Mouse (Mus musculus): ENCODE measurements around the gene Arid1b. TPM values are rescaled to one million over a fixed set of nuclear protein-coding genes. Genes with fewer than 3 reads are reported as not detected.

The Arid1b gene
- polyA plus RNA-seq, 1 experiment from 2014 or later: 7.2 TPM

GRCm38 (mm10) chr17:5273685-5274084 lies 279.6 kb downstream of the Arid1b start:
- ATAC-seq: peak; percentile 61; the same call in 1 of the 2 replicates
- H3K4me3 ChIP-seq (ENCODE audit: low read depth, low read length): no peak overlapping the region
- peak; percentile 70 for DNase-seq (ENCODE audit: low spot score)
- H3K36me3 ChIP-seq (ENCODE audit: insufficient read depth, low read length): 0 out of 2 replicates have a peak, but pooled peaks cover 4% of the 10 kb centered on the region
- WGBS: 63% methylated on average over 3 of the region's 3 CpGs
- no peaks in the 10 kb centered on the region for H3K4me1 ChIP-seq (ENCODE audit: insufficient read depth, low read depth, low read length)
- no peaks in the 10 kb centered on the region for H3K9me3 ChIP-seq (ENCODE audit: low read length)
- H3K27ac ChIP-seq (ENCODE audit: low read length): no peak overlapping the region
- TF ChIP-seq EP300 (IDR thresholded peaks at IDR 0.05) (peak; percentile 40; the same call in 1 of the 2 replicates), CTCF (IDR thresholded peaks at IDR 0.05) (no peak)
- H3K9ac ChIP-seq (replicated peaks; ENCODE audit: low read depth): no peak overlapping the region
- no peaks in the 10 kb centered on the region for H3K27me3 ChIP-seq (replicated peaks; ENCODE audit: insufficient read depth, low read length)
- no peak overlapping the region for H3K4me2 ChIP-seq (replicated peaks; ENCODE audit: low read depth, low read length)

- DNase-seq (ENCODE audit: low spot score) (no peak), ATAC-seq (no peak)
- Histone ChIP-seq H3K9ac (replicated peaks; ENCODE audit: low read depth) (no peak overlapping the region), H3K27ac (ENCODE audit: low read length) (no peak overlapping the region), H3K36me3 (ENCODE audit: insufficient read depth, low read length) (0 out of 2 replicates have a peak, but pooled peaks cover 4% of the 10 kb centered on the region), H3K9me3 (ENCODE audit: low read length) (no peaks in the 10 kb centered on the region), H3K27me3 (replicated peaks; ENCODE audit: insufficient read depth, low read length) (no peaks in the 10 kb centered on the region), H3K4me1 (ENCODE audit: insufficient read depth, low read depth, low read length) (no peaks in the 10 kb centered on the region), H3K4me3 (ENCODE audit: low read depth, low read length) (no peak overlapping the region), H3K4me2 (replicated peaks; ENCODE audit: low read depth, low read length) (no peak overlapping the region)
- WGBS: 73% methylated on average over 3 of the region's 3 CpGs
- TF ChIP-seq CTCF (IDR thresholded peaks at IDR 0.05) (no peak), EP300 (IDR thresholded peaks at IDR 0.05) (no peak)
These were observed 280.3 kb downstream of the Arid1b start for GRCm38 (mm10) chr17:5274429-5274828.

GRCm38 (mm10) chr17:5275749-5276148 lies 281.6 kb downstream of the Arid1b start:
- no peaks in the 10 kb centered on the region for H3K9me3 ChIP-seq (ENCODE audit: low read length)
- no peak overlapping the region for H3K27ac ChIP-seq (ENCODE audit: low read length)
- no peak overlapping the region for H3K4me2 ChIP-seq (replicated peaks; ENCODE audit: low read depth, low read length)
- no peak for DNase-seq (ENCODE audit: low spot score)
- H3K4me3 ChIP-seq (ENCODE audit: low read depth, low read length): no peak overlapping the region
- TF ChIP-seq EP300 (IDR thresholded peaks at IDR 0.05) (no peak), CTCF (IDR thresholded peaks at IDR 0.05) (no peak)
- H3K4me1 ChIP-seq (ENCODE audit: insufficient read depth, low read depth, low read length): no peaks in the 10 kb centered on the region
- 90% methylated on average over 6 of the region's 6 CpGs for WGBS
- H3K9ac ChIP-seq (replicated peaks; ENCODE audit: low read depth): no peak overlapping the region
- no peaks in the 10 kb centered on the region for H3K27me3 ChIP-seq (replicated peaks; ENCODE audit: insufficient read depth, low read length)
- no peak for ATAC-seq
- 0 out of 2 replicates have a peak, but pooled peaks cover 4% of the 10 kb centered on the region for H3K36me3 ChIP-seq (ENCODE audit: insufficient read depth, low read length)

GRCm38 (mm10) chr17:5277137-5277871 lies 283.2 kb downstream of the Arid1b start:
- no peak overlapping the region for H3K9ac ChIP-seq (replicated peaks; ENCODE audit: low read depth)
- TF ChIP-seq CTCF (IDR thresholded peaks at IDR 0.05): no peak
- TF ChIP-seq EP300 (IDR thresholded peaks at IDR 0.05): no peak
- H3K27ac ChIP-seq (ENCODE audit: low read length): no peak overlapping the region
- H3K9me3 ChIP-seq (ENCODE audit: low read length): no peaks in the 10 kb centered on the region
- no peaks in the 10 kb centered on the region for H3K27me3 ChIP-seq (replicated peaks; ENCODE audit: insufficient read depth, low read length)
- no peak for ATAC-seq
- no peaks in the 10 kb centered on the region for H3K4me1 ChIP-seq (ENCODE audit: insufficient read depth, low read depth, low read length)
- no peak overlapping the region for H3K4me2 ChIP-seq (replicated peaks; ENCODE audit: low read depth, low read length)
- no peak overlapping the region for H3K4me3 ChIP-seq (ENCODE audit: low read depth, low read length)
- DNase-seq (ENCODE audit: low spot score): no peak
- 79% methylated on average over 17 of the region's 17 CpGs for WGBS
- H3K36me3 ChIP-seq (ENCODE audit: insufficient read depth, low read length): 0 out of 2 replicates have a peak, but pooled peaks cover 4% of the 10 kb centered on the region

GRCm38 (mm10) chr17:5280499-5281053 lies 286.4 kb downstream of the Arid1b start:
- ATAC-seq: no peak
- Histone ChIP-seq H3K27me3 (replicated peaks; ENCODE audit: insufficient read depth, low read length) (no peaks in the 10 kb centered on the region), H3K36me3 (ENCODE audit: insufficient read depth, low read length) (no peaks in the 10 kb centered on the region), H3K4me2 (replicated peaks; ENCODE audit: low read depth, low read length) (no peak overlapping the region), H3K4me3 (ENCODE audit: low read depth, low read length) (no peak overlapping the region), H3K27ac (ENCODE audit: low read length) (no peak overlapping the region), H3K9me3 (ENCODE audit: low read length) (no peaks in the 10 kb centered on the region), H3K4me1 (ENCODE audit: insufficient read depth, low read depth, low read length) (no peaks in the 10 kb centered on the region), H3K9ac (replicated peaks; ENCODE audit: low read depth) (no peak overlapping the region)
- TF ChIP-seq EP300 (IDR thresholded peaks at IDR 0.05): no peak
- no peak for TF ChIP-seq CTCF (IDR thresholded peaks at IDR 0.05)
- no peak for DNase-seq (ENCODE audit: low spot score)
- 85% methylated on average over 4 of the region's 4 CpGs for WGBS

- ATAC-seq (no peak), DNase-seq (ENCODE audit: low spot score) (no peak)
- Histone ChIP-seq H3K27ac (ENCODE audit: low read length) (no peak overlapping the region), H3K27me3 (replicated peaks; ENCODE audit: insufficient read depth, low read length) (no peaks in the 10 kb centered on the region), H3K9ac (replicated peaks; ENCODE audit: low read depth) (no peak overlapping the region), H3K4me3 (ENCODE audit: low read depth, low read length) (no peak overlapping the region), H3K9me3 (ENCODE audit: low read length) (no peaks in the 10 kb centered on the region), H3K4me1 (ENCODE audit: insufficient read depth, low read depth, low read length) (no peaks in the 10 kb centered on the region; the same call in 1 of the 2 replicates), H3K4me2 (replicated peaks; ENCODE audit: low read depth, low read length) (no peak overlapping the region), H3K36me3 (ENCODE audit: insufficient read depth, low read length) (no peaks in the 10 kb centered on the region)
- TF ChIP-seq EP300 (IDR thresholded peaks at IDR 0.05) (no peak), CTCF (IDR thresholded peaks at IDR 0.05) (no peak)
- WGBS: 79% methylated on average over 10 of the region's 10 CpGs
These were observed 290.7 kb downstream of the Arid1b start for GRCm38 (mm10) chr17:5284783-5285182.

Measured in lung, postnatal 0 days (tissue).